Mouse (Mus musculus): ENCODE results near the gene Selenom.
A peak's percentile ranks its signal among the peaks of the same experiment; 100 is the strongest.

The Selenom gene

GRCm38 (mm10) chr11:3529476-3530252 lies 15.2 kb downstream of the Selenom start:
- DNase-seq (ENCODE audit: inconsistent ontology term), result no peak

DNA sequence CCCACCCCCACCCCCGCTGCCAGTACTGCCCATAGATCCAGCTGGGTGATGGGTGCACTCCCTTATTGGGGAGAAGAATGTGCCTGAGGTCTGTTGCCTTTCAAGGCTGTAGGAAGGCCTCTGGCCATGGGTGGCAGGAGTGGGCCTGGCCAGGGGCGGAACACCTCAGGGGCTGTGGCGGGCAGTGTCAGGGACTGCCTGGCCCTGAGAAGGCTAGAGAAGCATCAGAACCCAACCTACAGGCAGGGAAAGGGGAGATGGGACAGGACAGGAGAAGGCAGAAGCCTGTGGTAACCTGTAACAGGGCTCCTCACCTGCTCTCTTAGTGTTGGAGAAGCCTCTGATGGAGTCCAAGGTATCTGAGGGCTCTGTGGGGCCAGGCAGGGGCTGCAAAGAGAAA lies 16.2 kb downstream of the Selenom start:
- no peak for DNase-seq (ENCODE audit: inconsistent ontology term)

GRCm38 (mm10) chr11:3531634-3532033 lies 17.1 kb downstream of the Selenom start:
- no peak for DNase-seq (ENCODE audit: inconsistent ontology term)

- no peak for DNase-seq (ENCODE audit: inconsistent ontology term)
Measured at GRCm38 (mm10) chr11:3532101-3532931, 17.8 kb downstream of the Selenom start.

- DNase-seq (ENCODE audit: inconsistent ontology term), result no peak
Measured at GRCm38 (mm10) chr11:3533406-3533932, 19.0 kb downstream of the Selenom start.

- peak; percentile 83 for DNase-seq (ENCODE audit: inconsistent ontology term)
Measured at GRCm38 (mm10) chr11:3534956-3535355, 20.5 kb downstream of the Selenom start.

- peak; percentile 95 for DNase-seq (ENCODE audit: inconsistent ontology term)
Measured at GRCm38 (mm10) chr11:3535406-3535986, 21.0 kb downstream of the Selenom start.

GRCm38 (mm10) chr11:3536082-3536481 lies 21.6 kb downstream of the Selenom start:
- DNase-seq (ENCODE audit: inconsistent ontology term), result no peak

DNA sequence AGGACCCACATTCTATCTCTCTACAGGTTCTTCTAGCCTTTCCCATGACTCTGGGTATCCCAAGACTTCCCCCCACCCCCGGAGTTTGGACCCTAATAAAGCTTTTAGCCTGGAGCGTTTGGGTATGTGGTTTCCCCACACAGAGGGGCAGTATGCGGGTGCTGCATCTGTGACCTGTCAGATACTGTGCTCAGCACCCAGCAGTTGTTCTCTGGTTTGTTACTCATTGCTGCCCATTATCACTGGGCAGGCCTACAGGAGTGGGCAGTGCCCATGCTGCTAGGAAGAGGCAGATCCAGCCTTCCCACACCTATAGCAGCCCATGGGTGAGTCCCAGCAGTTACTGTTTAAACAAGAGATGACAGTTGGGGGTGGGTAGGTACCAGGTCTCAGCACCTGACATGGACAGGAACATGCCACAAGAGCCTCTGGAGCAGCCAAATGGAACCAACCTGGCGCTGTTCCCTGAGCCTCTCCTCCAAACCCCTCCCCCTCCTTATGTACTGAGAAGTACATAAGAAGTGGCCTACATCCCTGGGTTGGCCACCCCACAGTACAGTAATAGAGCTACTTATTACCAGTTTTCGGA lies 22.4 kb downstream of the Selenom start:
- no peak for DNase-seq (ENCODE audit: inconsistent ontology term)

DNA sequence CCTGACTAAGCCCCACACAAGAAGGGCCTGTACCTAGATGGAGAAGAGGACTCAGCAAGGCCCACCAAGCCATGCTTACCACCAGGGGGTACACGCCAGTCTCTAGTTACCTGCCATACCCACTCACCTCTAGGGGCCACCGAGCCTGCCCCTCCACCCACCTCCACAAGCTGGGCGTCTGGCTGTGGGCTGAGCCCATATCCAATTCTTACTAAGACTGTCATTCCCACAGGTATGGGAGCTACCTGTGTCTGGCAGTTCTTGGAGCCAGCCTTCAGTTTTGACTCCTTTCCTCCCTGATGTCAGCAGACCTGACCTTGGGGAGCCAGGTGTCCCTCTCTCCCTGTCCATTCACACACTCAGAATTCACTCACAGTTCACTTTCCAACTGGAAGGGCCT lies 23.2 kb downstream of the Selenom start:
- DNase-seq (ENCODE audit: inconsistent ontology term), result no peak

DNA sequence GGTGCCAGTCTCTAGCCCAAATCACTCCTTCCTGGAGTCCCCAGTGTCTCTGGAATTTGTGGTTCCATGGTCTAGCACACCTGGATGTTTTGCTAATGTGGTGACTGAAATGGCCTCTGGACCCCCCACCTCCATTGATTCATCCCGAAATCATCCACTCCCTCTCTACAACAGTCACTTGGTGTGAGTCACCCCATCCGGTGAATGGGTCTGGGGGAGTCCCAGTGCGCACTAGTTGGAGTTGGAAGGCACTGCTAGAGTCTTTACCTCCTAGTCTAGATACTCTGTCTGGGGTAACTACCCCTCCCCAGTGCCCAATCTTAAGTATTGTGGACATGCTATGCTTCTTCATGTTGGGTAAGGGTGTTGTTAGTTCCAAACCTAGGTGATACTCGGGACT lies 23.9 kb downstream of the Selenom start:
- DNase-seq (ENCODE audit: inconsistent ontology term), result peak; percentile 45

DNA sequence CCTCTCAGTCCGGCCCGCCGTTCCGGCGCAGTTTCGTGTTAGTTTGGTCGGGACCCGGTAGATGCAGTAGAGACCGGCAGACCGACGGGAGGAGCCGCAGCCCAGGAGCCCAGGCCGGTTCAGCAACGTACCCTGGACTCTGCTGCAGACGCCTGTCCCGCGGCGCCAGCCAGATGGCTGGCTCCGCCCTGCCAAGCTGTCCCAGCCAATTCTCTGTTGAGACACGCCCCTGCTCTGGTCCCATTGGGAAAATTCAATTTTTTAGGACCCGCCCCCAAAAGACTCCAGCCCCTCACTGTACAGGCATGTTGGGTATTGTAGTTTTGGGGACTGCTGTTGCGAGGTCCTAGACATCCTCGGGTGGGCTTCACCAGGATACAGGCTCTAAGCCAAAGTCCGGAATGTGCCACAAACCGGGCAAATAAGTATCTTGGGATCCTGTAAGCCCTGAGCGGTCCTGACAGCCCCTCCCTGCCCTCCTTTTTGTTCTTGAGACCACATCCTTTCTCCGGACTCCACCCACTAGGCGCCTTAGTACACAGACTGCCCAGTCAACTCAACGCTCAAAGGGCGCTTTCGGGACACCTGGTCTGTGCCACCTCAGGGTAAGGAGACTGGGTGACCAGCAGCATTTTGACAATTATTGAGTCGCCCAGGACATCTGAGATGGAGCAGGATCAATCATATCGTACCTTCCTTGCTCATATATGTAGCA lies 24.8 kb downstream of the Selenom start:
- DNase-seq (ENCODE audit: inconsistent ontology term), result peak; percentile 92

GRCm38 (mm10) chr11:3539826-3540196 lies 25.3 kb downstream of the Selenom start:
- no peak for DNase-seq (ENCODE audit: inconsistent ontology term)

GRCm38 (mm10) chr11:3540451-3541085 lies 26.1 kb downstream of the Selenom start, which contains the start of gene Smtn:
Smtn (minus strand) TSS chr11:3540612.
- no peak for DNase-seq (ENCODE audit: inconsistent ontology term)

- no peak for DNase-seq (ENCODE audit: inconsistent ontology term)
Measured at GRCm38 (mm10) chr11:3541932-3542331, 27.4 kb downstream of the Selenom start.

GRCm38 (mm10) chr11:3543001-3543400 lies 28.5 kb downstream of the Selenom start:
- DNase-seq (ENCODE audit: inconsistent ontology term), result no peak

DNA sequence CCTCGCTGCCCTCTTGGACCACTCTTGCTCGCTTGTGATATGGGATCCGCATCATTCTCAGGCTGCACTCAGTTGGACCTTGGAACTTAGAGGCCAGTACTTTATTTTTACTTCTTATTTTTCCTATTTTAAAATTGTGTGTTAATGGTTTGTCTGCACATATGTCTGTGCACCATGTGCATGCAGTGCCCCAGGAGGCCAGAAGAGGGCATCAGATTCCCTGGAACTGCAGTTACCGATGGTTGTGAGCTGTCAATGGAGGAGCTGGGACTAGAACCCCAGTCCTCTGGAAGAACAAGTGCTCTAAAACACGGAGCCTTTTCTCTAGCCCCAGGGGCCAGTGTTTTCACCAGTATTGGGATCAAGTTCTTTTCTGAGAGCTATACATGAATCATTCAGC lies 29.9 kb downstream of the Selenom start:
- no peak for DNase-seq (ENCODE audit: inconsistent ontology term)

GRCm38 (mm10) chr11:3545531-3546241 lies 31.2 kb downstream of the Selenom start:
- no peak for DNase-seq (ENCODE audit: inconsistent ontology term)

- DNase-seq (ENCODE audit: inconsistent ontology term), result no peak
Measured at GRCm38 (mm10) chr11:3546242-3546562, 31.7 kb downstream of the Selenom start.

DNA sequence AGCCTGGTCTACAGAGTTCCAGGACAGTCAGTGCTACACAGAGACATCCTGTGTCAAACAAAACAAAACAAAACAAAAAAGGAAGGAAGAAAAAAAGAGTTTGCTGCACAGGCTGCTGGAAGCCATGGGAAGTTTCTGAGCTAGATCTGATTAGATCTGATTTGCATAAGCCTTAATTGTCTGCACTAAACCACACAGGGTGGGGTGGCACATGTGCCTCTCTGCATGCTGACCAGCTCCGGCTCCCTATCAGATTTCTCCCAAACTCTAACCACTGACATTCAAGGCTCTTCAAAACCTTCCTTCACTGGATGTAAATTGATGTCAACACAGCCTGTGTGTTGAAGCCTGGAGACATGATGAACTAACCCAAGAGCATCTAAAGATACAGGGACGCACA lies 32.6 kb downstream of the Selenom start:
- DNase-seq (ENCODE audit: inconsistent ontology term), result no peak

Data from Muller cell, postnatal 12 days (primary cell).